Mouse (Mus musculus) cerebellum, adult 2 months (tissue): ENCODE measurements at regions not wholly inside any gene's neighbourhood (a gene's known extent, or its start where the extent isn't known, plus 50 kb on each side); places are given as distances from the start of the nearest gene placed in this dataset.

Experiments
- DNase-seq, 2 experiments: peaks; one replicate each; pipeline ENCODE4 v3.0.0; 2021
- H3K27ac ChIP-seq: fragments of 200-500 bp; 2 replicates; pipeline ENCODE4 v1.5.1; 2012; ENCODE audit warnings: low read length, control low read depth, inconsistent platforms; ENCODE audit not compliant: insufficient read depth
- H3K27me3 ChIP-seq: fragments of 200-500 bp; 2 replicates; pipeline ENCODE4 v1.6.1; 2012; ENCODE audit warnings: inconsistent platforms, mild to moderate bottlenecking, low read length, moderate library complexity; ENCODE audit not compliant: control insufficient read depth, insufficient read depth
- H3K4me1 ChIP-seq: fragments of 200-500 bp; 2 replicates; pipeline ENCODE4 v1.6.1; 2011; ENCODE audit warnings: low read length; ENCODE audit not compliant: control insufficient read depth, insufficient read depth
- H3K4me3 ChIP-seq: fragments of 200-500 bp; replicated peaks from 2 replicates; pipeline ENCODE3; 2011; ENCODE audit warnings: mild to moderate bottlenecking, low read depth, low read length, control low read depth; ENCODE audit not compliant: insufficient read depth
- CTCF ChIP-seq: fragments of 200-500 bp; IDR thresholded peaks from 2 replicates; pipeline ENCODE4 v1.5.1; 2011; ENCODE audit warnings: low read depth, mild to moderate bottlenecking, control low read depth, low read length, moderate library complexity, borderline replicate concordance; ENCODE audit not compliant: insufficient read depth
- POLR2A ChIP-seq: fragments of 200-500 bp; IDR thresholded peaks from 2 replicates; pipeline ENCODE4 v1.6.1; 2011; ENCODE audit warnings: low read length, control low read depth, borderline replicate concordance; ENCODE audit not compliant: insufficient read depth
- WGBS: fragments of 180-500 bp; shearing (Covaris S2); methylation state at CpG from one replicate; pipeline ENCODE4 v1.1.7; 2018; 5-methylcytosine and 5-hydroxymethylcytosine counted together

DNA sequence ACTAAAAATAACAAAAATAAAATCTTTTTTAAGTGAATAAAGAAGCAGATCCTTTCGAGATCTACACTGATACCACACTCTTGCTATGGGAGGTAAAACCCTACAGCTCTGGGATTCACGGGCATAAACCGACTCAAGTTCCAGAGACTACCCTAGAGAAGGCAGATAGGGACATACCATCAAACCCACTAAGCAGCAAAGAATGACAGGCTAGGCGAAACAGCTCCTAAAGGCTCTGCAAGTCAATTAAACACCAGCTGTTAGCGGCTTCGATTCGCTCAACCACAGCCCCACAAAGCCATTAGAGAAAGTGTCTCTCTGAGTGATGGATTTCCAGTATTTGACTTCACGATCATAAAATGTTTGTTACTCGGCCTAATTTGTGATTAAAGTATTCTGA, 95.0 kb upstream of the Kcnk2 start:
- no peak overlapping the region for H3K4me3 ChIP-seq
- H3K27ac ChIP-seq = no peak overlapping the region
- no peak for DNase-seq
- H3K4me1 ChIP-seq = no peaks in the 10 kb centered on the region
- no peak for TF ChIP-seq CTCF
- TF ChIP-seq POLR2A = no peak
- H3K27me3 ChIP-seq = no peaks in the 10 kb centered on the region
- 83% methylated on average over 9 of the region's 9 CpGs for WGBS

DNA sequence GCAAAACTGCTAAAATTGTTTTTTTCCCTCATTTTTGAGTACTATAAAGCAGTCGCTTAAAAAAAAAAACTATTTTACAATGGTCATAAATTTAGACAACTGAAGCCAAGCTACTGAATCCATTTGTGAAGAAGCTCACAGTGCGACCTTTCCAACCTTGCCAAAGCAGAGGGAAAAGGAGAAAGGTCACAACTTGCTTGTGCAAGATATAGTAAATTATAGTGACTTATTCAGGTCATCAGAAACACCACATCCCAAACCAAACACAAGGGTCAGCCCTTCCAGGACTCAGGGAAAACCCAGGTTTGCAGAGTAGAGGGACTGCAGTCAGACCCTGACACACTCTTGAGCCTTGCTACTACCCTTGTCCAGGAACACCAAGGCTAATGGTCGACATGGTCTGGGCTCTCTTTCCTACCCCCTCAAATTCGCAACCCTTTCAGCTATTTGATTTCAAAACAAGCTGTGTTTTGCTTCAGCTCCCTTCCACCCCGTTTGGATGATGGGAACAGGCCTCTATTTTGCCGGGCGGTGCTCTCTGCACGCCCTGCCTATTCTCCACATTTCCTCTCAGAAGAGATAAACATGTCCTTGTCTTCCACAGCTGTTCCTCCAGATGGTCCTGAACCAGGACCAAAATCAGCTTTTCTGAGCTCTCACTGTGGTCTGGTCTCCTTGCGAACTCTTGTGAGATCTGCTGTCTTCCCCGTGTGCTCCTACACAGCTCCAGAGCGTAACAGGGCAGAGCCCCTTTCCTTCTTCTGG, 93.5 kb upstream of the Kcnk2 start:
- peak in 1 of 2 experiments; percentile 7 for DNase-seq
- no peak overlapping the region for H3K4me3 ChIP-seq
- H3K4me1 ChIP-seq = no peaks in the 10 kb centered on the region
- no peak overlapping the region for H3K27ac ChIP-seq
- no peaks in the 10 kb centered on the region for H3K27me3 ChIP-seq
- no peak for TF ChIP-seq CTCF
- no peak for TF ChIP-seq POLR2A
- WGBS = 68% methylated on average over 11 of the region's 11 CpGs

- no peak for DNase-seq
- no peak overlapping the region for H3K4me3 ChIP-seq
- 70% methylated on average over 11 of the region's 11 CpGs for WGBS
Measured at GRCm38 (mm10) chr1:189494896-189495295, 92.8 kb upstream of the Kcnk2 start.

GRCm38 (mm10) chr1:189485336-189485735, 83.3 kb upstream of the Kcnk2 start:
- WGBS = 90% methylated on average over 4 of the region's 4 CpGs
- no peak for DNase-seq
- H3K4me1 ChIP-seq = no peaks in the 10 kb centered on the region
- no peaks in the 10 kb centered on the region for H3K27me3 ChIP-seq
- no peak overlapping the region for H3K27ac ChIP-seq
- no peak for TF ChIP-seq POLR2A
- TF ChIP-seq CTCF = no peak
- no peak overlapping the region for H3K4me3 ChIP-seq

More at GRCm38 (mm10) chr1:189494896-189495295, 92.8 kb upstream of the Kcnk2 start:
- TF ChIP-seq POLR2A (no peak), CTCF (no peak)
- no peak overlapping the region for H3K27ac ChIP-seq
- H3K27me3 ChIP-seq = no peaks in the 10 kb centered on the region
- H3K4me1 ChIP-seq = no peaks in the 10 kb centered on the region

GRCm38 (mm10) chr1:189483331-189483730, 81.3 kb upstream of the Kcnk2 start:
- H3K4me3 ChIP-seq = no peak overlapping the region
- no peak for DNase-seq
- no peaks in the 10 kb centered on the region for H3K4me1 ChIP-seq
- WGBS = 82% methylated on average over 7 of the region's 7 CpGs
- no peak overlapping the region for H3K27ac ChIP-seq
- no peaks in the 10 kb centered on the region for H3K27me3 ChIP-seq
- TF ChIP-seq POLR2A = no peak
- no peak for TF ChIP-seq CTCF

GRCm38 (mm10) chr1:189478051-189478450, 76.0 kb upstream of the Kcnk2 start:
- Histone ChIP-seq H3K27me3 (no peaks in the 10 kb centered on the region), H3K4me3 (no peak overlapping the region), H3K4me1 (no peaks in the 10 kb centered on the region), H3K27ac (no peak overlapping the region)
- no peak for DNase-seq
- TF ChIP-seq CTCF (no peak), POLR2A (no peak)
- WGBS = 50% methylated on average over 6 of the region's 6 CpGs

- TF ChIP-seq POLR2A = no peak
- no peak for TF ChIP-seq CTCF
- Histone ChIP-seq H3K4me1 (no peaks in the 10 kb centered on the region), H3K27ac (no peak overlapping the region), H3K4me3 (no peak overlapping the region), H3K27me3 (no peaks in the 10 kb centered on the region)
- WGBS = 94% methylated on average over 14 of the region's 14 CpGs
- DNase-seq = no peak
Measured at GRCm38 (mm10) chr1:189476796-189477195, 74.7 kb upstream of the Kcnk2 start.

DNA sequence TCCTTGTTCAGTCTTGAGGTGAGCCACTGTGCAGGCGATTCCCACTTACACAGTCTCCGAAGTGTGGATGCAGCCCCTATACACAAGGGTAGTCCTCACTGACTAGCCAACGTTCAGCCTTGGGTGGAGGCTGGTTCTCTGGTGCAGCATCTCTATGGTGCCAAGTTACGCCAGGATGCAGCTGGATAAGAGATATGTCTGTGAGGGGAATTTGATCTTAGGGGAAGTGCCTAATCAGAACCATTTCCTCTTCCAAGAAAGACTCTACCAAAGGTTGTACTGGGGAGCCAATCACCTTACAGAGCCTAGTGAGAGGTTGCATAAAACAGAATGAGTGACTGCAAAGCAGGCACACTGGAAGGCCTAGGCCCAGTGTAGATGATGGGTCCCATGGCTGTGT, 71.0 kb upstream of the Kcnk2 start:
- WGBS = 90% methylated on average over 4 of the region's 4 CpGs
- H3K27ac ChIP-seq = no peak overlapping the region
- no peak for TF ChIP-seq CTCF
- TF ChIP-seq POLR2A = no peak
- no peak overlapping the region for H3K4me3 ChIP-seq
- H3K27me3 ChIP-seq = no peaks in the 10 kb centered on the region
- no peak for DNase-seq
- no peaks in the 10 kb centered on the region for H3K4me1 ChIP-seq
